Mouse (Mus musculus) retina, postnatal 1 day (tissue): ENCODE results near the gene Sez6l.

Experiments used
- DNase-seq: peaks from one replicate; pipeline ENCODE4 v3.0.0-alpha.2; 2012

Gene Sez6l

DNA sequence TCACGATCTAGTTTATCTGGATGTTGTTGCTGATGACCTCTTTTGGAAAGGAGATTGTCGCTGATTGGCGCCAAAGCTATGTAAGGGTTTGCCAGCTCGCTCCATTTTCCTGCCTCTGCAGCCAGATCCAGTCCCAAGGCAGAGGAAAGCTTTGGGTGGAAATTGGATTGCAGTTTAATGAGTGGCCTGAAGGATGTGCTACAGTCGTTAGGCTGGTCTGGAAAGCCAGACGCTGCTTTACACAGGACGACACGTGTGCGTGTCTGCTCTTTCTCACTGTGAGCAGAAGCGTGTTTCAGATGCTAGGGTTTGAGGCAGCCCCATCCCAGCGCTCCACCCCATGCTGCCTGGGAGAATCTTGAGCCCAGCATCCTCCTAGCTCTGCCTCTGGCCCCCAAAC is 85.5 kb downstream of the Sez6l start:
- DNase-seq = peak; percentile 46

DNA sequence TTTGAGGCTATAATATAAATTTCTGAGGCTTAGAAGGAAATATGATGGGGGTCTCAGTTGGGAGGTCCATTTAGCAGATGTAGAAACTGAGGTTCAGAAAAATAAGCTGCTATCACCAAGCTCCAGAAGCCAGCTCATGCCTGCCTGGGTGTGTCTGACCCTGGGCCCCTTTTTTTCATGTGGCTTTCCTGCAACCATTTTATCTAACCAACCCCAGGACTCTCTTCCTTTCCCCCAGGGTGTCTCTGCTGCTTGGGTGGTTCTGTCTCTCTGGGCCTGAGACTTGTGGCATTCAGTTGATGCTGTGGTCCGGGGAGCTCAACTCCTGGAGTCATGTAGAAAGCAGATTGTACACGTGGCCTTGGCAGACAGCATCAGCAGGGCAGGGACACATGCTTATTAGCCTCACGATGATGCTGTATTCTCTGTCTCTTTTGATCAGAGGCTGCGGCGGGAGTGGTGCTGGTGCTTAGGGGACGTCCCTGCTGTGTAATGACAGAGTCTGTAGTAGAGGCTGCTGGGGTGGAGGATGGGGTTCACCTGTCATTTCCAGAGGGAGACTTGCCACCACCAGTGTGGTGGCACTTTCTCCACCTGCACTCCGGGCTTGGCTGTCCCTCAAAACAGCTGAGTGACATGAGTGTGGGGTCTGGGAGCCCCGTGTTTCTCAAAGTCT is 88.7 kb downstream of the Sez6l start:
- no peak for DNase-seq

DNA sequence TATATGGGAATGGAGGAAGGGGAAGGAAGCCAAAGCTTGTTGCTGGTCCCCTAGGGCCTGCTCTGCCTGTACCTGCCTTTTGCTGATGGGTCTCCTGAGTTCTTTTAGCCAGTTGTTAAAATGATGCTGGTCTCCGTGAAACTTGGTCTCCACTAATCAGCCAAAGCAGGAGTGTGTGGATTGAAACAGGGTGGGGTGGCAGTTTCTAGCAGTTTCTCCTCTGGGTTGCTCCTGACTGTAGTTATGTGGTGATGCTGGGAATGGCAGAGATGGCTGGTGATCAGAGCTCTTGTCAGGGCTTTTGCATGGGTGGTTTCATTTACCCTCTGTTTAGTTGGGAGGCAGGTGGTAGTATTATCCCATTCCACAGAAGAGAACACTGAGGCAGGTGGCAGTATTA is 89.5 kb downstream of the Sez6l start:
- DNase-seq = no peak

GRCm38 (mm10) chr5:112486415-112486814 is 90.6 kb downstream of the Sez6l start:
- DNase-seq = no peak

DNA sequence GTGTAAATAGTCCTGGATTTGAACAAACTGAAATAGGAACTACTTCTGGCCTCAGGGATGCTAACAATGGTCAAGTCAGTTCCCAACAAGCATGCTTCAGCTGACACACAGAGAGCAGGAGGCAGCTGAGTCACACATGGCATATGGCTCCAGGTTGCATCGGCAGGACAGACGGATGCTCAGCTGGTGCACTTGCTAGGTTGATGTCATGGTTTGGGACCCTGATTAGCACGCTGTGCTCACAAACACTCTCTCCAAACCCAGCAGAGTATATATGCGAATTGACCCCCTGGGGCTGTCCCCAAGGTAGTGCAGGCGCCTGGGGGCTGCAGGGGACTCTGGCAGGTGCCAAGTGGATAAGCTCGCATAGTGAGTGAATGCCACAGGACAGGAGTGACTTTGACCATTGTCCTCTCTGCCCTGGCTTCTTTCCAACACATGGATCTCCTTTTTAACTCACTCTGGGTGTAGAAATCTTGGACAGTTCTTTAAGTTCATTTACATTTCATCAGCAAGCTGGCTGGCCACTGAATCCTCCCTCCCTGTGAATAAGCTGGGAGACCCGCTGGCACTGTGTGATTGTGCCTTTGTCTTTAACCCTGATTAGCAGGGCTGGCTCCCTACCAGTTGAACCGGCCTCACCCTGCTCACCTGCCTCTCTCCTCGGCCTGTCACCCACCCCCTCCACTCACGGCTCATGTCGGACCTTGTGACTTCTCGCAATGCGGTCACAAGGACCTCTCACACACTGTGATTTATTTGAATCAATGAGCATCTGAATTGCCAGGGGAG is 91.9 kb downstream of the Sez6l start:
- peak; percentile 32 for DNase-seq

GRCm38 (mm10) chr5:112483030-112483429 is 94.0 kb downstream of the Sez6l start:
- DNase-seq = no peak

DNA sequence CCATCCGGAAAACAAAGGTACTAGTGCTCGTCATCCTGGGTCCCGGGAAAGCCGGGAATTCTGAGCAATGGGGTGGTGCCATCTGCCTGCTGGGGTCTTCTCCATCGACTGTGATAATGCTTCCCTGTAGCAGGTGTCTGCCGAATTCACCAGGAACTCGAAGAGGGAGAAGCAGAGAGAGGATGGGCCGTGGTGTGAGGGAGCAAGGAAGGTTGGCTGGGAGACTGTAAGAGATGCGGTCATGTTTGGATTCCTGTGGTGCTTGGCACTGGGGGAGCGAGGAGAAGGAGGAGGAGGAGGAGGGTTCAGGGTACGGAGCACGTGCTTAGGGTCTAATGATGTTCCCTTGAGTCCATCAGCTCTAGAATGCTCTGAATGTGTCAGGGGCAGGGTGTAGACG is 94.4 kb downstream of the Sez6l start:
- no peak for DNase-seq

GRCm38 (mm10) chr5:112481946-112482410 is 95.0 kb downstream of the Sez6l start:
- peak; percentile 70 for DNase-seq

DNA sequence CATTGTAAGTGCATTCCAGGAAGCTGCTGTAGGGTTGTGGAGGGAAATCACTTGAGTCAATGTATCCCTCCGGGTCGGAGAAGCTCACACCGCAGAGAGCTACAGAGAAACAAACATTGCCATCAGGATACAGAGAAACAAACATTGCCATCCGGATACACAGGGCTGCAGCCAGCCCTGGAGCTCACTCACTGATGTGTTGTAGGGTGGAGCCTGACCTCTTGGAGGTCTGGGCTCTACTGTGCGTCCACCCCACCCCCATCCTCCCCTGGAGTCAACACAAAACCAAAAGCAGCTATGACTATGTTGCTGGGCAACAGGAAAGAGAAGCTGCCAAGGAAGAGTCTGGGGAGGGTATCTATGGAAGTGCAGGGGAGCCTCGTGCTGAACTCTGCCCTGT is 103.5 kb downstream of the Sez6l start:
- DNase-seq = no peak

- peak; percentile 55 for DNase-seq
Observed at GRCm38 (mm10) chr5:112470144-112470543, 106.8 kb downstream of the Sez6l start.

DNA sequence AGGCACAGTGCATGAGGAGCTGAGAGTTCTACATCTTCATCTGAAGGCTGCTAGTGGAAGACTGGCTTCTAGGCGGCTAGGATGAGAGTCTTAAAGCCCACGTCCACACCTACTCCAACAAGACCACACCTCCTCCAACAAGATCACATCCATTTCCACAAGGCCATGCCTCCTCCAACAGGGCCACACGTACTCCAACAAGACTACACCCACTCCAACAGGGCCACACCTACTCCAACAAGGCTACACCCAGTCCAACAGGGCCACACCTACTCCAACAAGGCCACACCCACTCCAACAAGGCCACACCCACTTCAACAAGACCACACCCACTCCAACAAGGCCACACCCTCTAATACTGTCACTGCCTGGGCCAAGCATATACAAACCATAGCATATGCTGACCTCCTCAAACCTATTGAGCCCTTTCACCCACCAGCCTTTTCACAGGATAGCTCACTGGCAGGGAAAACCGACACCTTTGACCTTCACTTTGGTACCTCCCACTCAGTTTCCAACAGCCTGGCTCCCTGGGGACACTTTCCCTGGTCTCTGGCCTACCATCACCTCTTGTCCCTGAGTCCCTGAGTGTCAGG is 107.9 kb downstream of the Sez6l start:
- DNase-seq = no peak

DNA sequence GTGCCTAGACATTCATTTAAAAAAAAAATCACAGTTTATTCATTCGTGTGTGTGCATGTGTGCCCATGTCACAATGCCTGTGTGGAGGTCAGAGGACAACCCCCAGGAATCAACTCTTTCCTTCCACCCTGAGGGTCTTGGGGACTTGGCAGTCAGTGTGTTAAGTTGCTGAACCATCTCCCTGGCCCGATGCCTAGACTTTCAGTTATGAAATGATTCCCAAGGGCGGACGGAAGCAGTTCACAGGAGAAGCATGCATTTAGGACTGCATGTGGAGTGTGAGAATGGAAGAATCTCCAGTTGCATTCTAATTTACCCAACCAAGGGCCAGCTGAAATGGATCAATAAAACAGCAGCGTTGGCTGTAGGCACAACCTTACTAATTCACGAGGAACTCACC is 110.7 kb downstream of the Sez6l start:
- no peak for DNase-seq

GRCm38 (mm10) chr5:112459903-112460302 is 117.1 kb downstream of the Sez6l start:
- no peak for DNase-seq

GRCm38 (mm10) chr5:112454966-112455555 is 121.9 kb downstream of the Sez6l start:
- peak; percentile 40 for DNase-seq

DNA sequence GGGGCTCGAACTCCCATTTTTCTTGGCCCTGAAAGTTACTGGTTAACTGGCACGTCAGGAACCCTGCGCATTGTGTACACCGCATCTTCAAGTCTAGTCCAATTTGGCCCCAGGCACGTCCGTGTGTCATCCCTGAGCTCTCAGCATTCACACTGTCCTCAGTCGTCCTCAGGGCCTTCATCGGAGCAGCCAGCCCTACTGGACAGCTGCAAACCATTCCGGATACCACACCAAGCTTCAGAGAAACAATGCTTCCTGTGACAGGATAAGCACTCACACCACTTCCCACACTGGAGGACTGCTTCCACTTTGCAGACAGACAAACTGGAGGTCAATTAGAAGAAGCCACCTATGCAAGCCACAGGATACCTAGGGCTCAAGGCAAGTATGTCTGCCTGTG is 123.9 kb downstream of the Sez6l start:
- no peak for DNase-seq

DNA sequence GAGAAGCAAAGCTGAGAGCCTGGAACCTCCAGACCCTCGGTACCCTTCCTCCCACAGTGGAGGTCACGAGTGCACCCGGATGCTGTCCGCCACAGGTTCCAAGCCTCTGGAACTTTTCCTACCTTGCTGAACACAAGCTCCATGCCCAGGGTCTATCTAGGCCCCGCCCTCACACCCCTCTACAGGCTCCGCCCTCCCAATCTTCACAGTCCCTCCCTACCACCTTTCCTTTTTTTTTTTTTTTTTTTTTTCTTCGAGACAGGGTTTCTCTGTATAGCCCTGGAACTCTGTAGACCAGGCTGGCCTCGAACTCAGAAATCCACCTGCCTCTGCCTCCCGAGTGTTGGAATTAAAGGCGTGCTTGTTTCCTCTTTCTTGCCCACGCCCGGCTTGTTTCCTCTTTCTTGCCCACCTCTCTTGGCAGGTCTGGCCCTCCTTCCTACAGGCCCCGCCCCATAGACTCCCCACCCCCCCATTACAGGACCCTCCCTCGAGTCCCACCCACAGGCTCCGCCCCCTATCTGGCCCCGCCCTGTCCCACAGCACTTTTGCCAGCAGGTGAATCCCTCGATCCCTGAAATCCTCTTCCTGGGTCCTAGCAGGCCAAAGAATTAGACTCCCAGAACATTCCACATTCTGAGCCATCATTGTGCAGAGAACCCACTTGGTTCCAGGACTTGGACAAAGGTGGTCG is 128.1 kb downstream of the Sez6l start, which contains the start of gene Gm6588:
Gm6588 (plus strand) TSS at position 680 of the 694 bp plus-strand sequence.
- no peak for DNase-seq

DNA sequence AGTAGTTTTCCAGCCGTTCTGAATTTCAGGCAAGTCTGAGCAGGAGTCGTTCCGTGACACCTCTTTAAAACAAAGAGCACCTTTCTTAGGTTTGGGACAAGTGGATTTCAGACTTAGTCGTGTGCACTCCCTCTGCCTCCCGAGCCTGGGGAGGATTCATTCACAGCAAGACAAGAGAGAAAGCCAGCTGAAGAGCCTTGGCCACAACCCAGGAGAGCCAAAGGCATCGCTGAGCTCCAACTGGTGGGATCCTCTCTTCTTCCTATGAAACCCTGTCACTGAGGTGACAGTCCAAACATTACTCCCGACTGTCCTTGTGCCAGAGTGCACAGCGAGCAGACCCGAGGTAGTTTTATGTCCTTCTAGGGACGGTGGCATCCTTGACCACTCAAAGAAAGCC is 138.4 kb downstream of the Sez6l start:
- DNase-seq = no peak

- peak; percentile 80 for DNase-seq
Observed at GRCm38 (mm10) chr5:112433004-112433403, 144.0 kb downstream of the Sez6l start.

DNA sequence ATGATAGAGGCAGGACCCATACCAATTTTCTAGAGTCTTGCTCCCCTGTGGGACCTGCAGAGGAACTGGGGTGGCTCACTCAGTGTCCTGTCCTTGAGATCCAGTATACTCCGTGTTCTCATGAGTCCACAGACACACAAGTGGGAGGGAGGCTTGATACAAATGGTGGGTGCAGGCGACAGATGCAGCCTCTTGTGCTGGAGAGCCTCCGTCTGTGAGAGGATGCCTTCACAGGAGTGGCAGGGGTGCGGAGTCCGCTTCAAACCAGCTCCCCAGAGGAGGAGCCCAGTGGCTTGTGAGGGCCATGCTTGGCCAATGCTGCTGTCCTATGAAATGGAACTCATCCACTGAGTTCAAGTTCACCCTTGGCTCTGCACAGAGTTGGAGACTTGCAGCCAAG is 145.0 kb downstream of the Sez6l start:
- no peak for DNase-seq

DNA sequence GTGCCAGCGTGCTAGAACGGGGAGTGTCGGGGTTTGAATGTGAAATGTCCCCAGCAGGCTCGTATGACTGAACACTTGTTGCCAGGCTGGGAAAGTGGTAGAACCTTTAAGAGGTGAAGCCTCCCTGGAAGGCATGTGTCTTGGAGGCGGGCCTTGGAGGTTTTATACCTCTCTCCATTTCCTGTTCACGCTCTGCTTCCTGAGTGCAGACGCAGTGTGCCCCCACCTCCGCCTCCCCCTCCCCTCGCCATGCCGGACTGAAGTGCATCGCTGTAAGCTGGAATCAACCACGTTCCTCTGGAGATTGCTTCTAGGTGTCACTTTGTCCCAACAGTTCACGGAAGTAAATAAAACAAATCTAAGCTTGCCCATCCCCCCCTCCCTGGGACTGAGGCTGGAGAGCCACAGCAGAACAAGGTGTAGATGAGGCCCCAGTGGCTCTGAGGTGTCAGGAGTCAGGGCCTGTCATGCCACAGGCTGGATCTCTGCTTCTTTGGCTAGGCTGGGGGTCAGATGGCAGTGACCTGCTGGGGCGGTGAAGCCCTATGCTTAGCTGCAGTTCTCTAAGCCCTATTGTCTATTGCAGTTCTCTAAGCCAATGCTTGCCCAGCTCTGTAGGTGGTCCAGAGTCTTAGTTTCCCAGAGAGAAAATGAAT is 145.7 kb downstream of the Sez6l start:
- peak; percentile 20 for DNase-seq

- DNase-seq = peak; percentile 86
Observed at GRCm38 (mm10) chr5:112428944-112429343, 148.0 kb downstream of the Sez6l start.

GRCm38 (mm10) chr5:112427283-112427682 is 149.7 kb downstream of the Sez6l start:
- DNase-seq = peak; percentile 72
